Mouse (Mus musculus): ENCODE measurements around the gene Tnnt3. TPM values are rescaled to one million over a fixed set of nuclear protein-coding genes. Genes with fewer than 3 reads are reported as not detected.

Gene Tnnt3
- total RNA-seq, 2 experiments from 2014 or later = 0.40 to 1.2 TPM

- no peak for DNase-seq
Observed at GRCm38 (mm10) chr7:142564955-142565643, 66.5 kb downstream of the Tnnt3 start.

Other genes with a start within 250 kb of the Tnnt3 start
- not detected for gene Gm2431, start 240.5 kb upstream of the Tnnt3 start, total RNA-seq (2021)
- gene Gm4559, start 224.5 kb upstream of the Tnnt3 start, total RNA-seq (2021) = not detected
- not detected for gene Krtap5-1, start 201.7 kb upstream of the Tnnt3 start, total RNA-seq (2021)
- gene Krtap5-4, start 195.3 kb upstream of the Tnnt3 start, total RNA-seq (2021) = not detected
- gene Ifitm10, start 125.1 kb upstream of the Tnnt3 start, total RNA-seq (2021) = 1 to 10 TPM; 3.0 to 4.4 TPM
- 1 to 10 TPM; 2.6 to 3.3 TPM for gene Gm49369, start 116.2 kb upstream of the Tnnt3 start, total RNA-seq (2021)
- 1,000 to 10,000 TPM in 1 of 2 experiments, 100 to 1,000 TPM in 1; 932 to 1,123 TPM for gene Ctsd, start 110.8 kb upstream of the Tnnt3 start, total RNA-seq (2021)
- not detected for gene Syt8, start 64.0 kb upstream of the Tnnt3 start, total RNA-seq (2021)
- under 1 TPM; 0.50 to 0.89 TPM for gene Tnni2, start 57.0 kb upstream of the Tnnt3 start, total RNA-seq (2021)
- gene Lsp1, start 38.0 kb upstream of the Tnnt3 start, total RNA-seq (2021) = 10 to 100 TPM; 16.8 to 23.1 TPM
- 1 to 10 TPM; 6.2 to 8.1 TPM for gene Mrpl23, start 33.9 kb downstream of the Tnnt3 start, total RNA-seq (2021)
- gene Igf2, start 168.0 kb downstream of the Tnnt3 start, total RNA-seq (2021) = 1 to 10 TPM; 8.1 to 9.0 TPM
- not detected for gene Gm49394, start 171.1 kb downstream of the Tnnt3 start, total RNA-seq (2021)
- gene Ins2, start 244.5 kb downstream of the Tnnt3 start, total RNA-seq (2021) = not detected